Mouse (Mus musculus) cortical plate, adult 2 months (tissue): Measurements from ENCODE around the gene Pagr1a. TPM values are rescaled to one million over a fixed set of nuclear protein-coding genes. Genes with fewer than 3 reads are reported as not detected.

Source experiments
- H3K27ac ChIP-seq: fragments of 200-500 bp; 2 replicates; pipeline ENCODE4 v1.5.1; 2012; ENCODE audit warnings: low read length, control low read depth, inconsistent platforms; ENCODE audit not compliant: insufficient read depth
- H3K4me1 ChIP-seq: fragments of 200-500 bp; 2 replicates; pipeline ENCODE4 v1.6.1; 2011; ENCODE audit warnings: low read length; ENCODE audit not compliant: control insufficient read depth, insufficient read depth
- H3K4me3 ChIP-seq: fragments of 200-500 bp; 2 replicates; pipeline ENCODE4 v1.5.1; 2011; ENCODE audit warnings: mild to moderate bottlenecking, low read length, control low read depth; ENCODE audit not compliant: insufficient read depth
- CTCF ChIP-seq: fragments of 200-500 bp; IDR thresholded peaks from 2 replicates; pipeline ENCODE4 v1.5.1; 2011; ENCODE audit warnings: mild to moderate bottlenecking, control low read depth, low read length; ENCODE audit not compliant: insufficient read depth; ENCODE audit errors: extremely low read depth
- POLR2A ChIP-seq: fragments of 200-500 bp; IDR thresholded peaks from 2 replicates; pipeline ENCODE4 v1.6.1; 2011; ENCODE audit warnings: mild to moderate bottlenecking, low read length, control low read depth; ENCODE audit not compliant: insufficient read depth; ENCODE audit errors: extremely low read depth
- polyA plus RNA-seq: library from polyadenylated mRNA; depleted of rRNA; stranded (reverse); fragments of >200 nt; gene quantifications from 2 replicates; pipeline ENCODE4 v1.2.3, GENCODE M21; 2012; rRNA removed

Pagr1a gene
- 41.1 and 50.4 TPM in 2 replicates for polyA plus RNA-seq

DNA sequence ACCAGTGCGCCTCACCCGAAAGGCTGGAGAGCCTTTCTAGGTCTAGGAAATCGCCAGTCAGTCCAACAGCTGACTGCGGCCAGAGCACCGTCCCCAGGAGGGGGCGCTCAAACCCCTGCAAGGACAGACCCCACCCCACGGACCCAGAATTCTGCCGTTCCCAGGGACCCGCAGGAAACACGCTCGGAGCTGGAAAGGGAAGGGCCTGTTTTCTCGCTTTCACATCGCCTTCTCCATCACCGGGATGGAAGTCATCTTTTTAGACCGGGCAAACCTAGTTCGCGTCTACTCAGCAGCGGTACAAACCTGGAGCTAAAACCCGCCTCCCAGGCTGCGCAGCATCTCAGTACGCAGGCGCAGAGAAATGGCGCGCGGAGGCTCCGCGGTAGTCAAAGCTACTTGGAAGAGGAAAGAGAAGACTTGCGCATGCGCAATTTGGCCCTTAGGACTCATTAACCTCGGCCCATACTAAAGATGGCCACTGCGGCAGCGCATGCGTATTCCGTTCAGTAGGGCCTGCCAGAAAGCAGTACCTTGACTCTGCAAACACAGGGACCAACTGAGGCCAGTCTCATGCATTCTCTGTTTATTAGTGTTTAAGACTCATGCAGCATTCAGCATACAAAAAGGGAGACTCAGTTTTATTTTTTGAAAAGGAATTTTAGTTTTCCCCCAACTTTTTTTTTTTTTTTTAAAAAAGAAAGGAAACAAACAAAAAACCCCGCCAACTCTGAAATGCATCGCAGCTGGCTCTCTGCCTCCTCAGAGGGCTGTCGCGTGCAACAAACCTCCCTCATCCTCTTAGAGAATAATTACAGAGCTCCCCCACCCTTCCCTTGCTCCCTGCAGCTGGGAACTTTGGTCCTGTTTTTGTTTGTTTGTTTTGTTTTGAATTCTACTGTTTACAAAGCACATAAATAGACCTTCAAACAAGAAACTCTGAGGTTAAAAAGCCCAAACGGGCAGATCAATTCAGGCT, at the start of gene Pagr1a:
TSS of gene Pagr1a (minus strand) at position 382 of the 979 bp plus-strand sequence.
- H3K4me3 ChIP-seq = peak within 1 kb of the TSS; percentile 85
- H3K4me1 ChIP-seq = peaks cover 3% of the 10 kb centered on the region; the same call in 1 of the 2 replicates
- peak within 1 kb of the TSS; percentile 86 for H3K27ac ChIP-seq
- TF ChIP-seq POLR2A = peak; percentile 89
- TF ChIP-seq CTCF = peak; percentile 52

DNA sequence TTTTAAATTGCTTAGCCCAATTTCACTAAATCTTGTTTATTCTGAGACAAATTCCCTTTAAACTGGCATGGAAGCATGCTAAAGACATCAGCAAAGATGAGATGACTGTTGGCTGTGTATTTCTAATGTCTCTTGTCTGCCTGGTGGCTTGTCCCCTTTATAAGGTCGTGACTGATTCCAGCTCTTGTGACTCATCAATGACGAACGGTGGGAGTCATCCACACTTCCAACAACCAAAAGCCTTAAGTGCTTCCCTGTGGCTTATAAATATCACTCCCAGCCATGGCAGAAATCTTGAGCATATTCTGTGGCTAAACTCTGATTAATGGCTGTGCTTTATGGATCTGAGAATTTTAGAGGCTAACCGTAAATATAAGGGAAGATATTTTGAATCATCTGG, 49.2 kb upstream of the Pagr1a start:
- H3K4me3 ChIP-seq = no peak overlapping the region
- no peak overlapping the region for H3K27ac ChIP-seq
- no peaks in the 10 kb centered on the region for H3K4me1 ChIP-seq
- TF ChIP-seq POLR2A (no peak), CTCF (no peak)

DNA sequence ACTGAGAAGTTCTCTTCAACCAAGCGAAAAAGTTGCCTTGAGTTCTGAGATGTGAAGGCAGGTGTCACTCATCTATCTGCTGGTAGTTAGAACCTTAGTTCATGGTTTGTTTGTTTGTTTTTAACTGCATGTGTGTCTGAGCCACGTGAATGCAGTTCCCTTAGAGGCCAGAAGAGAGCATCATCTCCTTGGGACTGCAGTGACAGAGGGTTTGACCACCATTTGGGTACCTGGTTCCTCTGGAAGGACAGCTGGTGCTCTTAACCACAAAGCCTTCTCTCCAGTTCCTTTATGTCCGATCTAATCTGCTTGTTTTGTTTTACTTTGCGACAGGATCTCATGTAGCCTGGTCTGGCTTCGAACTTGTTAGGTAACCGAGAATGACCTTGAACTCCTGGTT, 48.4 kb upstream of the Pagr1a start:
- Histone ChIP-seq H3K4me3 (no peak overlapping the region), H3K4me1 (no peaks in the 10 kb centered on the region), H3K27ac (no peak overlapping the region)
- TF ChIP-seq POLR2A (no peak), CTCF (no peak)

GRCm38 (mm10) chr7:127055026-127055585, 38.0 kb upstream of the Pagr1a start:
- no peaks in the 10 kb centered on the region for H3K4me1 ChIP-seq
- no peak overlapping the region for H3K4me3 ChIP-seq
- no peak for TF ChIP-seq POLR2A
- no peak for TF ChIP-seq CTCF
- no peak overlapping the region for H3K27ac ChIP-seq

DNA sequence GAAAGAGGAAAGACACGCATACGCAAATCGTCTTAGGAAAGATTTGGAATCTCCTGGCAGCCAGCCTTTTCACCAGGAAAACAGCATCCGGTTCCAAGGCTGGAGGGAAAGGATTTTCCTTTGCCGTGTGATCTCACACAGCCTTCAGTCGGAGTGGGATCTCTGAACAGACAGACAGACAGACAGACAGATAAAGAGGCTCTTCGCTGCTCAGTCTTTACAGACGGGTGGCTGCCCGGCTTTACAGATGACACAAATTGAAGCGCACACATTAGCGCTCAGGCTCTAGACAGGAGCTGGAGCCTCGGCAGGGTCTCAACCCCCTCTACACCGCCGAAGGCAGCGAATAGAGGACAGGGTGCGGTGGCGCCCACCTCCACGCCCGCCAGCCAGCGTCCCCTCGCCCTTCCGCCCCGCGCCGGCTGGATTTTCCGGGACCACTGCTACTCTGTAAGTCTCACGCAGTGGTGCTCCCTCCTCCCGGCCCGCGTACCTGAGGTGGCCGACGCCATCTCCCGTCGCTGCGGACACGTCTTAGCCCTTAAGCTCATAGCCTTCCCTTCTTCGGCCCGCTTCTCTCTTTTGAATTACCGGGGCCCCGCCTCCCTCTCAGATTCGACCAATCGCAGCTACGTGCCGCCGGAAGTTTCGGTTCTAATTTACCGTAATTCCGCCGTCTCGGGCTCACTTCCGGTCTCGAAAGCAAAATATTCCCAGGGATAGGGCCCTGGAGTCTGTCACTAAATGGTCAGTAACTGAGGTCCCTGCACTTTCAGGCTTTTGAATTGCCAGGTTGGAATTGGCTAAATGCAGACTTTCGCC, 24.9 kb upstream of the Pagr1a start, which contains the start of gene Kif22:
TSS of gene Kif22 (minus strand) at position 621 of the 822 bp plus-strand sequence.
- TF ChIP-seq CTCF = no peak
- peak; percentile 61 for TF ChIP-seq POLR2A
- H3K27ac ChIP-seq = no peak within 1 kb of the TSS
- H3K4me3 ChIP-seq = peak within 1 kb of the TSS; percentile 45
- no peaks in the 10 kb centered on the region for H3K4me1 ChIP-seq

DNA sequence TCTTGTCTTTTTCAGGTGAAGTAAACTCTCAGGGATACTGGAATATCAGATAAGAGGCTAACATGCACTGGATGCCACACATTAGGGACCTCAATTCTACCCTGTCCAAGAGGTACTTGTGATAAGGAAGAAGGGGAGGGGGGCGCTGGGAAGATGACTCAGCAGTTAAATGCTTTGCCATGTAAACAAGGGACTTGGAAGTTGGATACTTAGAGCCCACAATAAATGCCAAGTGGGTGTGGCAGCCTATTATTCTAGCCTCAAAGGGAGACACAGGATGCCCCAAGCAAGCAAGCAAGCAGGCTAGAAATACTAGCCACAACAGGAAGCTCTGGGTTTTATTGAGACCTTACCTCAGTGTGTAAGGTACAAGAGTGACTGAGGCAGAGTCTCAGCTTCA, 14.1 kb upstream of the Pagr1a start:
- H3K4me1 ChIP-seq = no peaks in the 10 kb centered on the region; the same call in 1 of the 2 replicates
- H3K27ac ChIP-seq = no peak overlapping the region
- no peak for TF ChIP-seq CTCF
- H3K4me3 ChIP-seq = no peak overlapping the region

GRCm38 (mm10) chr7:127030172-127030571, 13.0 kb upstream of the Pagr1a start:
- Histone ChIP-seq H3K4me3 (no peak overlapping the region), H3K4me1 (no peaks in the 10 kb centered on the region; the same call in 1 of the 2 replicates), H3K27ac (no peak overlapping the region)
- no peak for TF ChIP-seq POLR2A
- TF ChIP-seq CTCF = no peak

DNA sequence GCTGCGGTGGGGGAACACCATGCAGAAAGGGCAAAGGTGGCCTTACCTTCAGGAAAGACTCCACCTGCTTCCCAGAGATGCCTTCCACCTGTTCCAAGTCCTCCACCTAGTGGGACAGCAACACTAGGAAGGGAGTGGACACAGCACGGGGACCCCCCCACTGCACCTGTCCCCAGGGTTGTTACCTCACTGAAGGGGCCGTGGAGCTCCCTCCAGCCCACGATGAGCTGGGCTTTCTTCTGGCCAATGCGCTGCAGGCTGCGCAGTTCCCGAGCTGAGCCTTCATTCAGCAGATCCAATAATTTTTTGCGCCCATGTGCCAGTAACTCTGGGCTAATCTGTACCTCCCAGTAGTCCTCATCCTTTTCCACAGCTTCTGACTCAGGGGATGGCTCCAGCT, 10.7 kb upstream of the Pagr1a start:
- no peak for TF ChIP-seq CTCF
- TF ChIP-seq POLR2A = no peak
- Histone ChIP-seq H3K27ac (peak overlapping the region; percentile 88), H3K4me3 (peak overlapping the region; percentile 60), H3K4me1 (peaks cover 8% of the 10 kb centered on the region)

- H3K4me3 ChIP-seq = peak within 1 kb of the TSS; percentile 60
- TF ChIP-seq CTCF (no peak), POLR2A (peak; percentile 77; the same call in 1 of the 2 replicates)
- peaks cover 8% of the 10 kb centered on the region for H3K4me1 ChIP-seq
- H3K27ac ChIP-seq = peak within 1 kb of the TSS; percentile 99
These were observed 10.0 kb upstream of the Pagr1a start, which contains the start of gene Maz for GRCm38 (mm10) chr7:127026984-127027726. Maz (minus strand) TSS chr7:127027037.
